Mouse (Mus musculus) embryonic fibroblast, embryonic 13.5 days (primary cell): Measurements from ENCODE around the gene BC025446. TPM values are rescaled to one million over a fixed set of nuclear protein-coding genes. Genes with fewer than 3 reads are reported as not detected.

ENCODE experiments used
- H3K27ac ChIP-seq: 2 replicates; pipeline ENCODE4 v1.5.1; 2012; ENCODE audit warnings: low read length, control low read depth, inconsistent platforms; ENCODE audit not compliant: insufficient read depth
- H3K4me1 ChIP-seq: 2 replicates; pipeline ENCODE4 v1.6.1; 2011; ENCODE audit warnings: low read length; ENCODE audit not compliant: control insufficient read depth, insufficient read depth
- H3K4me3 ChIP-seq: 2 replicates; pipeline ENCODE4 v1.5.1; 2011; ENCODE audit warnings: mild to moderate bottlenecking, control low read depth, low read length; ENCODE audit not compliant: insufficient read depth
- CTCF ChIP-seq: IDR thresholded peaks from 2 replicates; pipeline ENCODE4 v1.5.1; 2011; ENCODE audit warnings: mild to moderate bottlenecking, control low read depth, low read length, moderate library complexity, borderline replicate concordance; ENCODE audit not compliant: insufficient read depth
- POLR2A ChIP-seq: IDR thresholded peaks from 2 replicates; pipeline ENCODE4 v1.6.1; 2011; ENCODE audit warnings: low read depth, mild to moderate bottlenecking, control low read depth, low read length, moderate library complexity
- polyA plus RNA-seq: library from polyadenylated mRNA; stranded (reverse); fragments of >200 nt; gene quantifications from 2 replicates; pipeline ENCODE4 v1.2.4, GENCODE M21; 2011; ENCODE audit warnings: low read depth; ENCODE audit not compliant: missing spikeins, insufficient read length

BC025446 gene
- polyA plus RNA-seq, 1 experiment = not detected

DNA sequence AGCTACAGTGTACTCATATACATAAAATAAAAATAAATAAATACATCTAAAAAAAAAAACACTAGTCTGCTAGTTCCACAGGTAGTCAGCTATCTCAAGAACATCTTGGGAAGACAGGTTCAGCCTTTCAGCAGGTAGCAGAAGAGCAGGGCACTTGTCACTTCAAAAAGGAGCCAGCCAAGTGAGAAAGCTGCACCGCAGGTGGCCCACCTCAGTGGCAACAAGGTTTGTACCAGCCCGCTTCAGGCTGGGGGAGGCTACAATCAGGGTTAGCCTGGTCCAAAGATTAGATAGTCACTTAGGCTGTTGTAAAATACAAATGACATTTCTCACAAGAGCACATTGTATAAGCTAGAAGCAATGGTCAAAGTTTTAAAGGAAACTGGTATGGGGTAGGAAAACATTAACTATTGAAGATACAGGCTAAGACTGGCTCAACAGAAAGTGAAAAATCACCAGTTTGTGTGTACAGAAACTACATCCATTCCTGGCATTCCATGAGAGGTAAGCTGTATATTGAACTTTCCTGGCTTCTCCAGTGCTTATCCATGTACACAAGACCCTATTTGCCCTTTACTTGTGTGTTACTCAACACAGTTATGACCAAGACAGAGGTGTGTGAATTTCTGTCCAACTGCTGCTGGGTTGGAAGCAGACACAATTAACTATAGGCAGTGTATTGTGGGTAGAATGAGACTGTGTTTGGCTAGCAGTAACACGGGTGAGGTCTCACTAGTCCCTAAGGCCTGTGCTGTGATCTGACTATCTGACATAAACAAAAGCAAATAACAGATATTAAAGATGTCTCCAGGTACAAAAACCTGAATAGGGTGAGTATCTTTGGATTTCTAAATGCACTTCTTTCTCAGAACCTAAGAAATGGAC, 26.8 kb downstream of the BC025446 start:
- no peak for TF ChIP-seq POLR2A
- TF ChIP-seq CTCF = no peak
- H3K4me3 ChIP-seq = no peak overlapping the region
- no peak overlapping the region for H3K27ac ChIP-seq
- no peaks in the 10 kb centered on the region for H3K4me1 ChIP-seq

DNA sequence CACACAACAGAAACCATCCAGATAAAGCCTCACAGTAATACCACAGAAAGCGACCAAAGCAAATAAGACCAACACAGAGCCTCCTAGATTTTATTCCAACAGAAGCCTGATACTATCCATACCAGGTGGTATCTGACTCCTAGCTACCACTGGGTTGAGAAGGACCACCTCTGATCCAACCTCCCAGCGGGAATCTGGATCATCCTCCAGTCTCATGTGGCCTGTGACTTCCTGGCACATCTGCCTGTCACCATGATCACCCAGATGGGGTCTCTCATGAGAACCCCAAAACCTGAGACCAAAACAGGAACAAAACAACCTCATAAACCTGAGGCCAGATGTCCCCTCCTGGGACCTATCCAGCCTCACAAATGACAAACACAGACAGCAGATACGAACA, 38.5 kb downstream of the BC025446 start:
- no peak for TF ChIP-seq CTCF
- TF ChIP-seq POLR2A = no peak
- Histone ChIP-seq H3K4me1 (no peaks in the 10 kb centered on the region), H3K4me3 (no peak overlapping the region), H3K27ac (no peak overlapping the region)

GRCm38 (mm10) chr15:75265863-75266262, 49.7 kb downstream of the BC025446 start:
- Histone ChIP-seq H3K27ac (no peak overlapping the region), H3K4me3 (no peak overlapping the region), H3K4me1 (0 out of 2 replicates have a peak, but pooled peaks cover 7% of the 10 kb centered on the region)
- TF ChIP-seq POLR2A (no peak), CTCF (no peak)

DNA sequence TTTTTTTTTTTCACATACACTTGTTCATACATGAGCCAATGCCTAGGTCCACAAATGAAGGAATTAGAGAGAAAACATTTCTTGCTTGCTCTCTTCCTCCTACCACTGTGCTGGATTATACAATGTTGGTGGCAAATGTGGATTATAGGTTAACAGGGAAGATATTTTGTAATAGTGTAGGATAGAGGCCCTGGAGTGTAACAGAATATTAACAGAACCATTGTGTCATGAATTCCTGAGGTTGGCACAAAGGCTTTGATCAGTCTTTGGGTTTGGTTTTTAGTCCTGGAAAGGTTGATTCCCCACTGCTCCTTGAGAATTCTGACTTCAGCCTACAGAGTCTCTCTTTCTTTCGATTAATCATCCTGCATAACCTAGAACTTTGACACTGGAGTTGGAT, 50.5 kb downstream of the BC025446 start:
- H3K27ac ChIP-seq = no peak overlapping the region
- no peak for TF ChIP-seq CTCF
- no peak for TF ChIP-seq POLR2A

GRCm38 (mm10) chr15:75268121-75268520, 51.9 kb downstream of the BC025446 start, which contains the start of gene Ly6f:
Ly6f (plus strand) TSS chr15:75268421.
- H3K4me3 ChIP-seq = no peak within 1 kb of the TSS
- TF ChIP-seq CTCF (no peak), POLR2A (no peak)
- H3K27ac ChIP-seq = no peak within 1 kb of the TSS
- peaks cover 11% of the 10 kb centered on the region; the same call in 1 of the 2 replicates for H3K4me1 ChIP-seq

More for the DNA sequence above, 50.5 kb downstream of the BC025446 start:
- Histone ChIP-seq H3K4me3 (no peak overlapping the region), H3K4me1 (0 out of 2 replicates have a peak, but pooled peaks cover 7% of the 10 kb centered on the region)

DNA sequence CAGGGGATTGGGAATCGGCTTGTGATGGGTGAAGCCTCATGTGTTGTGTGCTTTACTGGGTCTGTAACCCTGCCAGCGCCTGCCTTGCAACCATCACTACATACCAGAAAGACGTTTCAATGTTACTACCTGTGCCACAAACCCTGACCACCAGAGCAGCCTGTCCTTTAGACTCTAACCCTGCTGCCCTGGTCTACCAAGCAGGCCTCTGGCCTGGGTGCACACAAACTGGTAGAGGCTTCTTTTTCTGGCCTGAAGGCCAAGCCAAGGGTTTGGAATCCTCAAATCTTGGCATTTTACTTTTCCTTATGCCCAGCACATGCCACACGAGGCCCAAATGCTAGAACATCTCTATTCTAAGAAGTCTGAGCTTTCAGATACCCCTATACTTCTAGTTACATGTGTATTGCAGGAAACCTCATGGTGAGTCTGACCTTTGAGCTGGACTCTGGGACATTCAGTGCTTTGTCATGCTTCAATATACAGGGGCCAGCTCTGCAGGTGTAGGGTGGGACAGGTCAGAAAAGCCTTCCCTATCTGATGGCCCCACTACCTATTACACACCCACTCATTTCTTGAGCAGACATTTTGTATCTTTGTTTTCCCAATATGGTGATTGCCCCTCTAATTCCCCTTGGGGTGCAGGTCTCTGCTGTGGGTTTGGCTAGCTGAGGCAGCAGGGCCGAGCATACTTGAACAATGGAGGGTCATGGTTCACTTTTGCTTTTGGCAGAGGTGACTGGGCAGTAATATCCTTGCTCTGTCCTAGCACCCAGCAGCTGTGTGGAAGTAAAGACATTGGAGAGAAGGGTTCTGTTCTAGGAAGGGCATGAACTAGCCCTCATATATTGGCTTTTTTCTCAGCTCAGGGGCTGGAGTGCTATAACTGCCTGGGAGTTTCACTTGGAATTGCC, 53.0 kb downstream of the BC025446 start:
- Histone ChIP-seq H3K27ac (peak overlapping the region; percentile 56; the same call in 1 of the 2 replicates), H3K4me1 (peaks cover 11% of the 10 kb centered on the region; the same call in 1 of the 2 replicates), H3K4me3 (no peak overlapping the region)
- TF ChIP-seq CTCF (no peak), POLR2A (no peak)

- no peak for TF ChIP-seq POLR2A
- TF ChIP-seq CTCF = no peak
- Histone ChIP-seq H3K27ac (peak overlapping the region; percentile 63), H3K4me3 (no peak overlapping the region), H3K4me1 (peaks cover 11% of the 10 kb centered on the region; the same call in 1 of the 2 replicates)
Observed at GRCm38 (mm10) chr15:75270169-75270568, 54.0 kb downstream of the BC025446 start.

DNA sequence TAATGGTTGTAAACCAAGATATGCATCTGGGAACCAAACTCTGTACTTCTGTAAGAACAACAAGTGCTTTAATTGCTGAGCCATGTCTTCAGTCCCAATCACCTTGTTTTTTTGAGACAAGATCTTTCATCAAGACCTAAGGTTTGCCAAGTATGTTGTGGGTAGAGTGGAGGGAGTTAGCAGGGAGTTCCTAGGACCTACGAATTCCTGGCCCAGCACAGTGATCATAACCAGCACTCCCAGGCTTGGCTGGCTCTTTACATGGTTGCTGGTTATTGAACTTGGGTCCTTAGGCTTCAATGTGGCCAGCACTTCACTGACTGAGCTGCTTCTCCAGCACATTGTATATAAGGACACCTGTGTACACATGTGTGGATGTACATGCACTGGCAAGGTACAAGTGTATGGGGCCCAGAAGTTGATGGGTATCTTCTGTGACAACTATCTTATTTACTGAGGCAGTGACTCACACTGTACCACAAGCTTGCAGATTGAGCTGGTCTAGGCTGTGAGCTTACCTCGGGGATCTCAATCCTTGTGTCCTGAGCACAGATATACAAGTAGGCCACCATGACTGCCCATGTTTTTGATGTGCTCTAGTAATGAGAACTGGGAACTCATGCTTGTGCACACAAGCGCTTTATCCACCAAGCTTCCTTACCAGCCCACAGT, 54.7 kb downstream of the BC025446 start:
- H3K4me1 ChIP-seq = peaks cover 11% of the 10 kb centered on the region; the same call in 1 of the 2 replicates
- no peak overlapping the region for H3K4me3 ChIP-seq
- TF ChIP-seq CTCF (no peak), POLR2A (no peak)
- peak overlapping the region; percentile 63 for H3K27ac ChIP-seq

DNA sequence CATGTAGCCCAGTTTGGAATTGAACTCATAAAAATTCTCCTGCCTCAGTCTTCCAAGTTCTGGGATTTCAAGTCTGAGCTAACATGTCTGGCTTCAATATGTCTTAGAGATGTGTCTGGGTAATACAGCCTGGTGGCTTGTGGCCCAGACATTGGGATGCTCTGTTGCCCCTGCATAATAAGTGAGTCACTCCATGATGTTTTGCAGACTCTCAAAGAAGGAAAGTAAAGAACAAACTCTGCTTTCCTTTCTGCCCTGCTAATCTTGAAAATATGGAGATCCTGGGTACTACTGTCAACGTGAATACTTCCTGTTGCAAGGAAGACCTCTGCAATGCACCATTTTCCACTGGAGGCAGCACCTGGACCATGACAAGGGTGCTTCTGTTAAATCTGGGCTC, 55.2 kb downstream of the BC025446 start:
- TF ChIP-seq CTCF (no peak), POLR2A (no peak)
- peaks cover 11% of the 10 kb centered on the region; the same call in 1 of the 2 replicates for H3K4me1 ChIP-seq
- no peak overlapping the region for H3K4me3 ChIP-seq
- peak overlapping the region; percentile 63 for H3K27ac ChIP-seq
